Mouse (Mus musculus) kidney, postnatal 25 days (tissue): Measurements from ENCODE around the gene Lctl.

Experiments used
- DNase-seq, 2 experiments: peaks; one replicate each; pipeline ENCODE4 v3.0.0; 2021; ENCODE audit warnings: mixed read lengths in 2 of 2

Lctl gene

GRCm38 (mm10) chr9:64116876-64117275 is at the start of gene Lctl:
TSS of gene Lctl (plus strand) at chr9:64117147.
- peak; percentile 76 to 87 for DNase-seq

GRCm38 (mm10) chr9:64067787-64068186 is 49.2 kb upstream of the Lctl start:
- no peak for DNase-seq

DNA sequence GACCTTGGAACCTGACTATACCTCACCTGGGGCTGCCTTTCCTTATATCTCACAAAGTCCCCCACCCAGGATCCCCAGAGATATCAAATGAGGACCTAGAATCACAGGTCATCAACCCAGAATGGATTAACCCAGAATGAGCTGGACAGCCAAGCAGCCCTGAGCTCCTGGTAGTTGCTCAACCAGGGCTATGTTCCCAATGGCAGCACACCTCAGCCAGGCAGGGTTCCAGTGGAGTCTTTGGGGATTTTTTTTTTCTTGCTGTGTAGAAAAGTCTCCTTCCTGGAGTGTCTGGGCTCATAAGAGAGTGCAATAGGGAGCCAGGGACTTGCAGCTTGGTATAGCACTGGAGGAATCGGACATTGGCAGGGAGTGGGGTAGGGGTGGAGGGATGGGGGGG is 48.4 kb upstream of the Lctl start:
- DNase-seq: no peak

DNA sequence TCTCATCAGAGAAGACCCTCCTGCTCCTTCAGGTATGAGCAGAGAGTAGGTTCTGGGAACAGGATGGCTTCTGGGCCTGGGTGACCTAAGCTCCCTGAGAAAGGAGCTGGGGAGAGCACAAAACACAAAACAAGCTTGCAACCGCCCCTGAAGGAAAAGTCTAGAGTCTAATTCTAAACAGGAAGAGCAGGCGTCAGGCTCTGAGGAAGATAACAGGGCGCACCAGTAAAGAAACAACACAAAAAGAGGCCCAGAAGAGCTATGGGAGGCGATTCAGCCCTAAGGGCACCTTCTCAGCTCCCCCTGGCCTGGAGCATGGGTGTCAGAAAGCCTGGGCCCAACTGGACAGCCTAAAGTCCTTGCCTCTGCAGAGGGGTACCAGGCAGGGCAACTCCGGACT is 47.8 kb upstream of the Lctl start:
- no peak for DNase-seq

DNA sequence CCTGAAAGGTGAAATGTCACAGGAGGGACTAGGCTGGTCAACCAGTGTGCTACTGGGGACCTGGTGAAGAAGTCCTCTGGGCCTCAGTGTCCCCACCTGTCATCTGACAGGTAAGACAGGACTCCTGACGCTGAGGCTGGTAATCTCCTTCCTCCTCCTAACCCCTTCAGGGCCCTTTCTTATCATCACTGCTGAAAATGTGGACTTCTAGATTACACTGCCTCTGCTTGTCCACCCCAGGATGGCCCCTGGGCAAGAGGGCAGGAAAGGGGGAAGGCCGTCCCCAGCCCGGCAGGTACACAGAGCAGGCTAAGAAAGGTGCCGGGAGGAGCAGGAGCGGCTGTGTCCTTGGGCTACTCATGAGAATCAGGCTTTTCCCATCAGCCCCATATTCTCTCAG is 46.3 kb upstream of the Lctl start:
- no peak for DNase-seq

DNA sequence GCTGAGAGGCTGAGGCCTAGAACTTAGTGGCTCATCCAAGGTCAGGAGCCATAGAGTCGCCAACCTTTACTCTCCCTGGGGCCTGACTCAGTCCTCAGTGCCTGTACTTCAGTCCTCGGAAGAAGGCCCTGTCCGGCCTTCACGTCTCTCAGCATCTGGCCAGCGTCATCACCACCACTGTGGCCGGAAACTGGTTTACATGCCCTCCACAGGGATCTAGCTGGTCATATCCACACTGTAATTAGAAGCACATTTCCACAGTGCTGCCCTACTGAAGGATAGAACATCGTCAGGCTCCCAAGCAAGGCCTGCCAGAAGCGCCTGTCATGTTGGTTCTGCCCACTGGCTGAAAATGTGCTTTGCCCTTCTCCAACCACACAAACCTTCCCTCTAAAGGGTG is 42.1 kb upstream of the Lctl start:
- no peak for DNase-seq

DNA sequence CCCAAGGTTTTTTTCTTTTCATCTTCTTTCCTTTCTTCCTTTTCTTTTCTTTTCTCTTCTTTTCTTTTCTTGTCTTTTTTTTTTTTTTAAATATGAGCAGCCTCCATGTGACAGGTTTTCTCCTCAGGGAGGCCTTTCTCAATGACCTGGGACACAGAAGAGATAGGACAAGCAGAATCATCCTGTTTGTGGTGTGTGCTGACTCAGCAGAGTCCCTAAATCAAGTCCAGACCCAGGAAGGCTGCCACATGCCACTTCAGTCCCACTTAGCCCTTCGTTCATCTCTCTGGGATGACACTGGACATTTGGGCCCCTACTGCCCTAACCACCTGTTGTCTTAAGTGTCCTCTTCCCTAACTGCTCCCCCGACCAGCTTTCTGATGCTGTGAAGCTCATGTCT is 40.5 kb upstream of the Lctl start:
- DNase-seq: no peak

DNA sequence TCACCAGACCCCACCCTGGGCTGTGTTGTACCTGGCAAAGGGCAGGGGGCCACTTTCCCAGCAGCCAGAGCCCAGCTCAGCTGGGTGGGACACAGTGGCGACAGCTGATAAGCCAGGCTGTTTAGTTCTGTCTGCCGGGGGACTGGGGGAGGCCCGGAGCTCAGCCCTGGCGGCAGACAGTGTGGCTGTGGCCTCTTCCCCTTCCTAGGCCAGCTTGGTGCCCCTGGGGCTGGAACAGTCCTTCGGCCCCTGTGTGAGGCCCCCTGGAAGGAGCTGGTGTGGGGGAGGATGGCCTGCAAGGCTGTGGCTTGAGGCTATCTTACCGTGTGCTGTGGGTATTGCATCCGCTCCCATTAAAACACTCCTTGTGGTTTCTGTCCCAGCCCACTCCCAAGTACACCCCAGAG is 38.6 kb upstream of the Lctl start:
- DNase-seq: no peak

- no peak for DNase-seq
These were observed 37.0 kb upstream of the Lctl start for GRCm38 (mm10) chr9:64079922-64080321.

GRCm38 (mm10) chr9:64084231-64084630 is 32.7 kb upstream of the Lctl start:
- DNase-seq: peak; percentile 53 to 65

DNA sequence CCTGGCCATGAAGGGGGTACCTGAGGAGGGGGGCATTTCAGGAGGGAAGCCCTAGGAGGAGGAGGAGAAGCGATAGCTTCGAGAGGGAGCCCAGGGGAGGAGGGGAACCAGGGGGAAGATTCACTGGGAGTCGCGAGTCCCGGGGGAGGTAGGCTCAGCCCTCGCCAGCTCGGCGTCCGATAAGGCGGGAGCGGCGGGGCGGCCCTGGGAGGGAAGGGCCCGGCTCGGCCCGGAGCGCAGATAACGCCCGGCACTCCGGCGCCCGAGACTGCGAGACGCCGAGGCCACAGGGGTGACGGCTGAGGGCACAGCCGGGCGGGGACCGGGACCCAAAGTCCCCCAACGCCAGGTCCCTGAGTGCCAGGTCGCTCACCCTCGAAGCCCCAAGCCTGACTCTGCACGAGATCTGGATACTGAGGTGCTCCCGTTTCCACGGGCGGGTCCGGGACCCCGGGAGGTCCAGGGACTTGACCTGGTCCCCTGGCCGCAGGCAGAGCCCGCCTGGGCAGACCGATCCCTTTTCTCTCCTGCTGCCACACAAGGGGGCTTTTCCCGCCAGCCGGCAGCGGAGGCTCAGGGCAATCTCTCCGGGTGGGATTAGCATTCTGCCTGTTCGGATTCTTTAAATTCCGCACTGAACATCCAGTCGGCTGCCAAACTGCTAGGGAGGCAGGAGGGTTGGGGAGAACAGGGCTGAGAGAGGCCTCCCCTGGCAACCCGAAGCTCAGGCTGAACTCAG is 32.1 kb upstream of the Lctl start:
- peak; percentile 32 to 60 for DNase-seq

- DNase-seq: no peak
These were observed 31.0 kb upstream of the Lctl start for GRCm38 (mm10) chr9:64085976-64086375.

- no peak for DNase-seq
These were observed 30.4 kb upstream of the Lctl start for GRCm38 (mm10) chr9:64086543-64086942.

DNA sequence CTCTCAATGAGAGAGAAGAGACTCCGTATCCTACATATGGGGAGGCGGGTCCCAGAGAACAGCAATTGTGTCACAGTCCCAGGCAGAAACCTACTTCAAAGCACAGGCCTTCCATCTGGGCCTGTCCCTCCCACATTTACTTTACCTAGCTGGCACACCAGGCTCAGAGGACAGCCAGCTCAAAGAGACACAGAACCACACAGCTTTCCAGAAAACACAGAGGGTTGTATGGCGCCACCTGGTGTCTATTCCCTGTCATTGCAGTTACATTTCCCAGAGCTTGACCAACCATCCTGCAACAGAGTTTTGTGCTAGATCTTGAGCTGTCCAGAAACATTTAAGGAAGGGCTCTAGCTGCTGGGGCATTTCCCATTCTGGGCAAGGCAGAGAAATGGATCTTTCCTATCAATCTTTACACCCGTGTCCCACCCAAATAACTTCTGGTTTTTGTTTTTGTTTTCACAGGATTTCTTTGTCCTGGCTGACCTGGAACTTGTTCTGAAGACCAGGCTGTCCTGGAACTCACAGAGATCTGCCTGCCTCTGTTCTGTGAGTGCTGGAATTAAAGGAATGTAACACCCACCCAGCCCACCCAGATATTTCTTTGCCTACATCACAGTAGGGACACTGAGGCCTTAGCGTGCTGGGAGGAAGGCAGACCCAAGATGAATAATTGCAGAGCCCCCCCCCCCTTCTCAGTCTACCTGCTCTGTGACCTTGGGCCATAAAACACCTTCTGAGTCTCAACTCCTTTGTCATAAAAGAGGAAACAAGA is 29.3 kb upstream of the Lctl start:
- peak; percentile 72 to 80 for DNase-seq

- DNase-seq: no peak
These were observed 28.6 kb upstream of the Lctl start for GRCm38 (mm10) chr9:64088346-64088745.

DNA sequence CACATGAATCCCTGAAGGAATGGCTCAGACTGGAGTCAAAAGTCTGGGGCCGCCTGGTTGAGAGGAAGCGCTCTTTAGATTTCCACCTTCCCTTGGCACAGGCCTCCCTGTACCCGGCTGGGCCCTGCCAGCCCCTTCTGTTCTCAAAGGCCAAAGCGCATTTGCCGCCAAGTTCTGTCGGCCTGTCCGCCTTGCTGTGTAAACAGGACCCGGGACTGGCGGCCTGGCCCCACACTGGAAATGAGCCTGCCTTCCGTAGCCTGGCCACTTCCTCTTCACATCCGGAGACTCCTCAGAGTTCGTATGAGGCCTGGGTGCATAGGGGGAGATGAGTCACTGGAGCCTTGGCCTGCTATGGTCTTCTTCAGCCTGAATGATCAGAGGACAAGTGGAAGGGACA is 27.9 kb upstream of the Lctl start:
- DNase-seq: peak; percentile 58 to 82

- DNase-seq: peak; percentile 23 to 53
These were observed 22.9 kb upstream of the Lctl start for GRCm38 (mm10) chr9:64094083-64094482.

DNA sequence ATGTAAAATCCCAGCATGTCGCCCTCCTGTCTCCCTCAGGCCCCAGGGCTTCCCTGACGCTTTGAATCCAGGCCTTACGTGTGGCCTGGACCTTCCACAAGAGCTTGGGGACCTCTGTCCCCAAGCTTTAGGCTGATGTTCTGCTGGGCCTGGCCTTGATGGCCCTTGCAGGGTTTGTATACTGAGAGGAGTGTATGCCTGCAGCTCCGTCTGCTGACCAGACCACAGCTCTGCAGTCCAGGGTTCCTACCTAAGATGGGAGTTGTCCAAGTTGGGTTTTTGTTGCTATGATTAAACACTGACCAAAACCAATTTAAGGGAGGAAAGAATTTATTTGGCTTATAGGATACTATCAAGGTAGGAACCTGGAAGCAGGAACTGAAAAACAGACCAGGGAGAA is 18.7 kb upstream of the Lctl start:
- no peak for DNase-seq

- DNase-seq: peak; percentile 77 to 87
These were observed 16.5 kb upstream of the Lctl start for GRCm38 (mm10) chr9:64100442-64100841.

- DNase-seq: peak in 1 of 2 experiments; percentile 48
These were observed 11.6 kb upstream of the Lctl start for GRCm38 (mm10) chr9:64105301-64105700.

DNA sequence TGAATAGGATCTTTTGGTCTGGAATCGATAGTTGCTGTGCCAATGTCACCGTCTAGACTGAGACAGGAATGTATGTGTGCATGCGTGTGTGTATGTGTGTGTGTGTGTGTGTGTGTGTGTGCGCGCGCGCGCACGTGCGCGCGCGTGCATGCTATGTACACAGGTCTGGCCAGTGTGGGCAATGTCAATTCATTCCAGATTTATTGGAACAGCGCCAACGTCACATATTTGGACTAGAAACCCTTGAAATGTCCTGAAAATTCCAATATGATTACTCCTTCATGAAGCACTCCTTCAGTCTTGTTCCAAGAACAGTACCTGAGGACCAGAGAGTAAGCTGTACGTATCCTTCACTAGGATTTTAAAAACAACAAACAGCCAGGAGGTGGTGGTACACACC is 6.4 kb upstream of the Lctl start:
- no peak for DNase-seq

- no peak for DNase-seq
These were observed 2.3 kb upstream of the Lctl start for GRCm38 (mm10) chr9:64114646-64115045.

- DNase-seq: no peak
These were observed 1.2 kb upstream of the Lctl start for GRCm38 (mm10) chr9:64115756-64116155.

- peak; percentile 64 to 66 for DNase-seq
These were observed 3.0 kb downstream of the Lctl start for GRCm38 (mm10) chr9:64119898-64120297.
